Mouse (Mus musculus) cerebellum, postnatal 10 days (tissue): ENCODE results near the gene Cbarp.

Source experiments
- DNase-seq, 2 experiments: peaks; one replicate each; pipeline ENCODE4 v3.0.0; 2021; ENCODE audit warnings: mixed read lengths in 2 of 2

The Cbarp gene

DNA sequence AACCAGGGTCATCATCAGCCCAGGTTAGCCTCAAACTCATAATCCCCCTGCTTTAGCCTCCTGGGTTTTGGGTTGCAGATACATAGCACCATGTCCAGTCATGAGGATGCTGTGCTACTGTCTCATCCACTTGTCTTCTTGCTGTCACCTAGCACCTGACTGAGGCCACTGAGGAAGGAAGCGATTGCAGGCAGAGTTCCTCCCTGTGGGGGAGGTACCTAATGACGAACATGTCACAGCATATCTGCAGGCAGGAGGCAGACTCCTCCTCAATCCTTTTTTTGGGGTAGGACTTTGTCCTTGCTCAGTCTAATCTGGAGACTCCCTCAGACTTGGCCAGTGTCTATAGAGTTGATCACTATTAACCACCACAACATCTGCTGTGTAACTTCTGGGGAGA, 19.0 kb downstream of the Cbarp start:
- DNase-seq = no peak

- no peak for DNase-seq
These were observed 20.5 kb downstream of the Cbarp start for GRCm38 (mm10) chr10:80120146-80120545.

- DNase-seq = peak; percentile 61 to 69
These were observed 22.1 kb downstream of the Cbarp start for GRCm38 (mm10) chr10:80118552-80118951.

DNA sequence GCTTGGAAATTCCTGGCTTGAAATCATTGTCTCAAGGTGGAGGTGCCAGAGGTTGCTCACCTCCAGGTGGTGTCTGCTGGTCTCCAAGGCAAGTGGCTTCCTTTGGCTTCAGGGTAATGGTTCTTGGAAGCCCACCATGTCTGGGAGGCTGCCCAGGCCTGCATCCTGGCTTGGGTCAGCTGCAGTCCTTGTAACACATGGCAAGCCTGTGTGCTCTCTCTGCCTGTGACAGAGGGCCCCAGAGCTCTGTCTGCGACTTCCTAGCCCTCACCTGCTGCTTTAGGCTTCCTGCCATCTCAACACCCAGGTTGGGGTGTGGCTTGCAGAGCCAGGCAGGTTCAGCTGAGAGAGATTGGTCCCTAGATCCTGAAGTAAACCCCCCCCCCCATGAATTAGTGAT, 22.9 kb downstream of the Cbarp start:
- peak; percentile 77 to 85 for DNase-seq

DNA sequence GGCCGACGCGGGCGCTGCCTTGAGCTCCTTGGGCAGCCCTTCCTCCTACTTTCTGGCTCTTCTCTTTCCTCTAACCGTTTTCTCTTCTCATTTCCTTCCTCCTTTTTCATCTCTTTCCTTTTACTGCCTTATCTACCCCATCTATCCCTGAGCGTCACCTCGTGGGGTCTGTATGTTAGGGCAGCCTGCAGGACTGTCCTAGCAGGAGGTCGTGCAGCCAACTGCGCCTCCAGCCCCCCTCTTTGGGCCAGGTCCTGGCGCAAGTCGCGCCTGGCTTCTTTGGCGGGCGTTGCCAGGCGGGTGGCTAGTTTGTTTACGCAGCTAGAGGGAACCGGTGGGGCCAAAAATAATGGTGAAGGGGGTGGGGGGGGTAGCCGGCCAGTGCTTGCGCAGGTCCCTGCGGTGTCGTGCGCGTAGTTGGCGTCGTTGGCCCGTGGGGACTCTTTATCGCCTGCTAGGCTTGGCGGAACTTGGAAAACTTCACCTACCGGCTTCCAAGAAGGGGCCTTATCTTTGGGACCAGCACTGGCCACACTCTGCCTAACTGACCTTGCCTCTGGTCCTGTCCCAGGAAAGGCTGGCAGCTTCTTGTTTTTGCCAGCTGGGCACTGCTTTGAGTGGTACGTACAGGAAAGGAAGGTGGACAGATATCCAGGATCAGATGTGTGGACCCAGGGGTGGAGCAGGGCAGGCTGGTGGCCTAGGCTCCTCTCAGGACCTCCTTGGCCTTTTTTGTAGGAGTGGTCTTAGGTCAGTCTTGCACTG, 23.5 kb downstream of the Cbarp start:
- peak; percentile 65 to 68 for DNase-seq

DNA sequence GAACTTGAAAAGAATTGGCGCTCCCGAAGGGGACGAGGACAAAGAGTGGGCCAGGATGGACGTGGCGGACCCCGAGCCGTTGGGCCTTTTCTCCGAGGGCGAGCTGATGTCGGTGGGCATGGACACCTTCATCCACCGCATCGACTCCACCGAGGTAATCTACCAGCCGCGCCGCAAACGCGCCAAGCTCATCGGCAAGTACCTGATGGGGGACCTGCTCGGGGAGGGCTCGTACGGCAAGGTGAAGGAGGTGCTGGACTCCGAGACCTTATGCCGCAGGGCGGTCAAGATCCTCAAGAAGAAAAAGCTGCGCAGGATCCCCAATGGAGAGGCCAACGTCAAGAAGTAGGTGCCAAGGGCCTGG, 24.1 kb downstream of the Cbarp start:
- peak; percentile 40 to 51 for DNase-seq

GRCm38 (mm10) chr10:80115944-80116335, 24.7 kb downstream of the Cbarp start:
- no peak for DNase-seq

DNA sequence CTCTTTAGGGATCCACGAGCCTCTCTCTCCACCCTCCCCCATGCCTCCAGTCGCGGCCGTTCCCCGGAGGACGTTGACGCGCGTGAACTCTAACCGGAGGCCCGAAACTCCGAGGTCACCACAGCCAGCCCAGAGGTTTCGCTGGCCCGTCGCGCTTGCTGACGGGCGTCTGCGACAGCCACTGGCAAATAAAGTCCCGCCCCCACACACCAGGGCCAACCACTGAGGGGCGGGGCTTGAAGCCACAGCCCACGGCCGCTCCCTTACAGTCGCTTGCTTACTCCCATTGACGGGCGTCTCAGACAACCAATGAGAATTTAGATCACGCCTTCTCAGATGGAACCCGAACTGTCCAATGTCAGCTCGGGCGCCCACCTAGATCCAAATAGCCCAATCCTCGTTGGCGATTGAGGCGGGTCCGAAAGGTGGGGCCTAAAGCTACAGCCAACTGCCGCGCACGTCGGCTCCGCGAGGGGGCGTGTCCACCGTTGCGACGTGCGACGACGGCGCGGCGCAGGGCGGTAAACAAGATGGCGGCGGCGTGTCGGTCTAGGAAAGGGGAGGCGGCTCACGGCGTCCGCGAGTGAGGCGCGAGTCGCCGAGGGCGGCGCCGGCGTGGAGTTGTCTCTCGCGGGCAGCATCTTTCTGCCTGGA, 25.2 kb downstream of the Cbarp start, which contains the start of gene Stk11:
Stk11 (plus strand) TSS at position 514 of the 654 bp plus-strand sequence.
- peak; percentile 100 for DNase-seq

DNA sequence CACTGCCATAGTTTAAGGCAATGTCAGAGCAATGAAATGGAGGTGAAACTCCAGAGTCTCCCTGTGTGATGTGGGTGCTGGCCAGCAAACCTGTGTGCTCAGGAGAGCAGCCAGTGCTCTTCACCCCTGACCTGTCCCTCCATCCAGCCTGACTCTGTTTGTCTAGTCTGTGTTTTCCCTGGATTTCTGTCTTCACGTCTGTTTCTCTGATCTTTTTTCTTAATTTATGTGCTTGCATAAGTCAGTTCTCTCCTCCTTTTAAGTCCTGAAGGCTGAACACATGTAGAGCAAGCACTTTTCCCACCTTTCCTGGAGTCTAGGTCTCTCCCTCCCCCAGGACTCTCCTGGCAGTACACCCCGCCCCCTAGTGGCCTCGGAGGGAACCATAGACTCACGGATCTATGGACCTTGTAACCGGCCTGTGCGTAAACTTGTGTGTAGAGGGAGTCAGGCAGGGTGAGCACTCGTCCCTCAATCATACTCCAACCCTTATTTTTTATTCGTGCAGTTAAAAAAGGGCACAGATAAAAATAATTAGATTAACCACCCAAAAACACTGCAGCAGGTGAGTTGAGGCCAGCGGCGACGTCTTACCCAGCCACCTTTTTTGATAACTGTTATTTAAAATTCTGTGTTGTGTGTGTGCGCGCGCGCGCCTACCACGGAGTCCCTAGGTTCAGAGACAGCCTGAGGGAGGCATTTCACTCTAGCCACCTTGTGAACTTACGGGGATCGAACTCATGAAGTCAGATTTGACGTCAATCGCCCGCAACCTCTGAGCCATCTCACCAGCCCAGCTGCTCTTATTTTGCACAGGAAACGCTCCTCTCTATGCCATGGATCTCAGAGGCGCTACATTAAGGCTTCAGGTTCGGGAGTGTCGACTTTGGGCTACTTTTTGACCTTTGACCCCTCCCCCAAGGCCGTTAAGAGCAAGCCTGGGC, 26.0 kb downstream of the Cbarp start:
- DNase-seq = peak; percentile 96 to 97

GRCm38 (mm10) chr10:80107678-80108077, 33.0 kb downstream of the Cbarp start:
- no peak for DNase-seq

- DNase-seq = no peak
These were observed 34.7 kb downstream of the Cbarp start for GRCm38 (mm10) chr10:80105926-80106325.

DNA sequence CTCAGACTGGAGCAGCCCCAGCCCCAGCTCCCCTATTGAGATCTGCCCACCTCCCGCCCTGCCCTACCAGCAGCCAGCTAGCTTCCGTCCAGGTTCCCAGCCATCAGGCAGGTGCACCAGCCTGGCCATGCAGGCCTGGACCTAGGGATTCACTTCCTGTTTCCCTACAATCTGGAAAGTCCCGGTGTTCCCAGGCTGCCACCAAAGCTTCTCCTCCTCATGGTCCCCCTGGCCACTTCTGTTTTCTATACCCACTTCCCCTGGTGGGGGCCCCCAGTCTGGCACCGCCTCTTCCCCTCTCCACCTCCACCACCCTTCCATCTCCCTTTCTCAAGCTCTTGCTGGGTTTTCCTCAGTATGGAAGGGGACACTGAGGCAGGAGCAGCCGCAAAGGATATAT, 35.2 kb downstream of the Cbarp start, which contains the start of gene Sbno2:
Sbno2 (minus strand) TSS at position 112 of the 400 bp plus-strand sequence.
- DNase-seq = no peak

GRCm38 (mm10) chr10:80104181-80104580, 36.5 kb downstream of the Cbarp start:
- no peak for DNase-seq

- no peak for DNase-seq
These were observed 37.6 kb downstream of the Cbarp start for GRCm38 (mm10) chr10:80103032-80103431.

DNA sequence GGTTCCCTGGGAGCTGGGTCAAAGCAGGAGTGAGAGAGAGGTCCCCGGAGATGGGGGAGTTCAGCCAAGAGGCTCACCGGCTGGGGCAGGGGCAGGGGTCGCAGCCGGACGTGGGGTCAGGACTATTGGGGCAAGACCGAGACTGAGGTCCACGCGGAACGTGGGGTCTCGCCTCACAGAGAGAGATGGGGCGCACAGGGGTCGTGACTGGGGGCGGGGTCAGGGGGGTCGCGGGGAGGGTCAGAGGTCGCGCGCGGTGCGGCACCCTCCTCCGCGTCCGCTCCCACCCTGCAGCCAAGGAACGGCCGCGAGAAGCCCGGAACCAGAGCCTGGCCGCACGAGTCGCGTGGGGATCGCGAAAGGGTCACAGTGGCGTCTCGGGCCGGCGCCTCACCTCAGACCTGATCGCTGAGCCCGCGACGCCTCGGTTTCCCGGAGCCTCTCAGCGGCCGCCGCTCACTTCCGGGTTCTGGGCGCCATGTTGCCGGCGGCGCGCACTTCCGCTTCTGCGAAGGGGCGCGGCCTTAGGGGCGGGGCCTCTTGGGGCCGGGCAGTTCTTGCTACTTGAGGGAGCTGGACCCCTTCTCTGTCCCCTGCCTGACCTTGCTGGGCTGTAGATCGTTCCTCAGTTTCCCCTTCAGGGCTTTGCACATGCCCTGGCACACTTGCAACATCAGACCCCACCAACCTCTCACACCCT, 38.3 kb downstream of the Cbarp start:
- peak; percentile 91 to 94 for DNase-seq

- no peak for DNase-seq
These were observed 39.7 kb downstream of the Cbarp start for GRCm38 (mm10) chr10:80100982-80101381.

DNA sequence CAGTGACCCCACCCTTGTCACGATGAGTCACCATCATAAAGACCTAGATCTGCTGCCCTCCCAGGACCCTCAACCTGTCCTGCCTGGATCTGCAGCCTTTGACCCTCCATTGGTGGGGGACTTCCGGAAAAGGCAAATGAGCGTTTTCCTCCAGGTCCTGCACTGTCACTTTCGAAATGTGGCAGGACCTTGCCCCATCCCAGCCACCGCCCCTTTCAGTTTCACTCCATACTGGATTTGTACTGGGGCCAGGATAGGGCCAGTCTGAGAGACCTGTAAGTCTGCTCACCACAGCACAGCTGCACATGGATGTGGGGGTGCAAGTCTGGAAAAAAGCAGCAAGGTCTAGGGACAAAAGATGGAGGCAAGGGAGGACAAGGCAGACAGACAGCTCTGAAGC, 42.0 kb downstream of the Cbarp start:
- no peak for DNase-seq

- no peak for DNase-seq
These were observed 43.4 kb downstream of the Cbarp start for GRCm38 (mm10) chr10:80097275-80097674.

DNA sequence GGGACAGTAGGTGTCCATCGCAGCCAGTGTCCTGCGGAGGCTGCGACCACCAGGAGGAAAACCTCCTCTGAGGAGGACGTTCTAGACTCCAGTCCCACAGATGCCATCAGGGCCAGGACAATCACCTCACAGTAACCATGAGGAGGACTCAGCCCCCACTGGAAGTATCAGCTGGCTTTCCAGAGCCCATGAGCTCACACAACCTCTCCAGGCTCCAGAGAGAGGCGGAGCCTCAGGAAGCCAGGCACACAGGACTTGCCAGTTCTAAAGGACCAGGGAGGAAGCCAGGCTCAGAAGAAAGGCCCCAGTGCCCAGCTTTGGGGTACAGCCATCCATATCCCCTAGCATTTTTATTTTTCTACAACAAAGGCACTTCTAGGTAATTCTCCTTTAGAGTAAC, 45.1 kb downstream of the Cbarp start:
- no peak for DNase-seq

DNA sequence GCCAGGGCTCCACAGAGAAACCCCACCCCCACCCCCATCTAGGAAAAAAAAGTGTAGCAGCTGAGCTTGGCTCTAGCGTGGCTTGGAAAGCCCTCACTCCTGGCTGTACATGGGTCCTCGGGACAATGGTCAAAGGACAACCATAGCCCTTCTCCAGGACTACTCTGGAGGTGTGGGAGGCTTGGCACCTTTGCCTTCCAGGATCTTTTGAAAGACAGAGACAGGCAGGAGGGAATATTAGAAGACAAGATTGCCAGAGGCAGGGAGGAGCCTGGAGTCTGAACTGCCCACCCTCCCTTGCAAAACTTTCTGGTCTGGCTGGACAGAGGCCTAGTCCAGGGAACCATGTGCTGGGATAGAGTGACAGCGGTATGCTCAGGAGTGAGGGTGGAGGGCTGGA, 46.0 kb downstream of the Cbarp start:
- DNase-seq = no peak

- no peak for DNase-seq
These were observed 46.5 kb downstream of the Cbarp start for GRCm38 (mm10) chr10:80094085-80094484.

DNA sequence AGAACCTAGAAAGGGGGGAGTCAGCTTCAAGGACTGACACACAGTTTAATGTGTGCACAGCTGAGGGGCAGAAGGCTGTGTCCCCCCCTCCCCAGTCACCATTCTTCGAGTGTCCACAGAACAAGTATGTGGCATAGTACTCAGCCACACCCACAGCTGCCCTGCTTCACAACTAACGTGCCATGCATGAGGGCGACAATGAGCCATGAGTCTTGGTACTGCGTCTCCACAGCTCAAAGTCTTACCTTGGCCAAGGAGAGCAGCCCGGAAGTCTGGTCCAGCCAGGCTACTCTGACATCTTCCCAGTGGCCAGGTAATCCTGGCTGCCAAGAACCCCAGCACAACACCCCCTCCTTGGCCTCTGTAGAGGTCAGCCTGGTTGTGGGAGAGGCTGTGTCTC, 47.9 kb downstream of the Cbarp start:
- no peak for DNase-seq

- no peak for DNase-seq
These were observed 49.1 kb downstream of the Cbarp start for GRCm38 (mm10) chr10:80091527-80091926.
